Mouse (Mus musculus) layer of hippocampus, adult 8-10 months (tissue): ENCODE results near the gene Slc17a5. TPM values are rescaled to one million over a fixed set of nuclear protein-coding genes. Genes with fewer than 3 reads are reported as not detected.

Experiments used
- DNase-seq, 2 experiments: peaks; one replicate each; pipeline ENCODE4 v3.0.0; 2022; ENCODE audit warnings: low spot score in 2 of 2
- total RNA-seq, 4 experiments: library from RNA; stranded (reverse); gene quantifications; 2 replicates each; pipeline ENCODE4 v1.2.4; 2022

Slc17a5 gene
- total RNA-seq, 4 experiments from 2014 or later: 20.0 to 22.5 (median 20.9) TPM

- DNase-seq: no peak
These were observed 28.4 kb downstream of the Slc17a5 start for GRCm38 (mm10) chr9:78559479-78559878.

DNA sequence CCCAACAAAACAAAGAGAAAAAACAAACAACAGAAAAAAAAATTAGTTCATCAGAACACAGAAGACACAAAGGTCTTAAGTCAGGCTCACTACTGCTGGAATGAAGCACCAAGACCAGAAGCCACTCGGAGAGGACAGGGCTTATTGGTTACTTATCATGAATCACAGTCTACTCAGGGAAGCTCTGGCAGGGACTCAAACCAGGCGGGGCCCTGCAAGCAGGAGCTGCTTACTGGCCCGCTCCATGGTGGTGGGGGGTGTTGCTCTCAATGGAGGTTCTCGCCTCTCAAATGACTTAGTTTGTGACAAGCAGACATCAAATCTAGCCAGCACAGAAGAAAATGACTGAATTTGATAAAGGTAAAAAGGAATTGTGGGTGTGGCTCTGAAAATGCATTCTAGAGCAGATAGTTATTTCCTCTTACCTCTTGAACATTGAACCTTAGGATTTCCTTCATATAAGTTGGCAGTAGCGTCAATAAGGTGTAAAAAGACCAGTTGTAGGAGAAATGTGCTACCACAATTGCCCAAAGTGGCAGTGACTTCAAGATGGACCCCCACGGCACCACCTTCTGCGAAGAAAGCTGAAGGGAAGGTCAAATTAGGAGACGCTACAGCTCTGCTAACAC is 29.1 kb downstream of the Slc17a5 start:
- no peak for DNase-seq

DNA sequence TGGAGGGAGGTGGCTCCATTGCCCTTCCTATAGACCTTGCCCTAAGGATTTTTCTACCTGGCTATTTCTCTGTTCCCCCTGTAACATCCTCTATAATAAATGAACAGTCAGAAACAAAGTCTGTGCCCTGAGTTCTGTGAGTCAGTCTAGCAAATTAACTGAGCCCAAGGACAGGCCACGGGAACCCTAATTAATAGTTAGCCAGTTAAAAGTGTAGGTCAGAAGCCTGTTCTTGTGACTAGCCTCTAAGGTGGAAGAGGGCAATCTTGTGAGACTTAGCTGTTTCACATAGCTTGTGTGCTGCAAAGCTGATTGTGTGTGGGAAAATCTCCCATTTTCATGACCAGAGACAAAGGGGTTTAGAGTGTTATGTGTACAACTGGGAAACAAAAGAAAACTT is 30.8 kb downstream of the Slc17a5 start:
- no peak for DNase-seq

DNA sequence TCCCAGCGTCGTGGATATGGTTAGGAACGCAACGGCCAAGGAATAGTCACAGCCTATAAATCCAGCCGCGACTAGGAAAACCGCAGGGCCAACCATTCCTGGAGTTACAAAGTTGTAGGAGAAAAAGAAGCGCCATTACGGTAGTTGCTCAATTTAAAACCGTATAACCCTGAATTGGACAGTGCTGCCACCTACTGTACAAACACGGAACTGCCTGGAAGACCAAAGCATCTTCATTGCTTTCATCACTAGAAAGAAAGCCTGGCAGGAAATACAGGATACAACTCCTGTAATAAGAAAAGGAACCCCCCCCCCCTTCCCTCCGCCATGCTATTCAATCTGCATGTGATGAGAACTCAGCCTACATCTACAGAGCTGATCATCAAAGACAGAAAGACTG is 34.9 kb downstream of the Slc17a5 start:
- peak; percentile 45 to 83 for DNase-seq

DNA sequence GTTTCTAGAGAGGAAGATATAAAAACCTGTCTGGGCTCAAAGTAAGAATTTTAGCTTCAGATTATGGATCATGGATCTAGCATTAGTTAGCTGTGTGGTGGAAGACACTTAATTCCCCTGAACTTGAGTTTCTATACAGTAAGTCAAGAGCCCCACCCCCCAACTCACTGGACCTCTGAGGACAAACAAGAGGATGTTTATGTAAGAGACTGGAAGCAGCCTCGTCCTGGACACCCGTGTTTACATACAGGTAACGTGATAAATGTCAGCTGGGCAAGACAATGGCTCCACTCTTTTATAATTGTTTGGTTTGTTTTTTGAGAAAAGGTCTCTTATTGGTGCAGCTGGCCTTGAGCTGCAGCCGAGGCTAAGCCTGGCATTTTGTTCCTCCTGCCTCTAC is 36.1 kb downstream of the Slc17a5 start:
- DNase-seq: no peak

GRCm38 (mm10) chr9:78547742-78548141 is 40.1 kb downstream of the Slc17a5 start:
- DNase-seq: no peak

- peak in 1 of 2 experiments; percentile 14 for DNase-seq
These were observed 40.9 kb downstream of the Slc17a5 start for GRCm38 (mm10) chr9:78546944-78547343.

- DNase-seq: no peak
These were observed 46.1 kb downstream of the Slc17a5 start for GRCm38 (mm10) chr9:78541758-78542157.

DNA sequence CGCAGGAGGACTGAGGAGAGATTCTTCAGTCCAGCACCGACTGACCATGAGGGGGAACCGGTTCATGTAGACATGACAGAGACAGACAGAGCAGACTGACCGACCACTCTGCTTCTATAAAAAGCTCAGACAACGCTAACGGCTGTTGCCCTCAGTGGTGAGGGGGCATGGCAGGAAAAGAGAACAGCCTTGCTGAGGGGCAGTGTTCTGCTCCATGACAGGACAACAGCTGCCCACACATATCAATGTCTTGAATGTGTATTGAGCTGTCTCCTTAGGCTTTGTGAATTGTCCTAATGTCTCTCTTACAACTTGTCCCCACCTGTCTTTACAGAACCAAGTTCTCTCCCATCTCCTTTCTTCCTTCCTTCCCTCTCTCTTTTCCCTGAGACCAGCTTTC is 49.4 kb downstream of the Slc17a5 start:
- no peak for DNase-seq

DNA sequence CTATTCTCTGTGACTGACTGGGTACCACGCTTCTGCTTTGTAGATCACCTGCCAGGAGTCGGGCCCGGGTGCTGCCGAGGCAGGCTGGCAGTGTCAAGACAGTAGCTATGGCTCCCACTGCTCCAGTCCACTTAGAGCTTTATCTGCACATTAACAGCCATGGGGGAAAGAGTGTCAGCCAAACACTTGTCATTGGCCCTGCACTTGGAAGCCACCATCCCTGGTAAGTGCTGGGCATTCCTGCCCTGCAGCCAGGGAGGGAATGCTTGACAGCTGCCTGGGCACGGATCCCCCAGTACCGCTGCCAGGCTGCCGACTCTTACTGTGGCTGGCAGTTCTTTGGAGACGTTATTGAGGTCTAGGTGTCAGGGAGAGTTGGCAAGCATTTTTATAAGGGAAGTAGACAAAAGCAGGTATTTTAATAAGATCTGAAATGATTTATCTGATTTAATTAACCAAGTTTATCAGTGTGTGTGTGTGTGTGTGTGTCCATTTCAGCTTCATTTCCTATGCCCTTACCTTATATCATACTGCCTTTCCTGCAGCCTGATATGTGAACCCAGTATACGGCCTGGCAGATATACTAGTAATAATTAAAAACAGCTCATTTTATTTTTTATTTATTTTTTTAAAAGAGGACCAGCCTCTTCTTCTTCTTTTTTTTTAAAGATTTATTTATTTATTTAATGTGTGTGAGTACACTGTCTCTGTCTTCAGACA is 50.5 kb downstream of the Slc17a5 start:
- DNase-seq: no peak

- no peak for DNase-seq
These were observed 53.2 kb downstream of the Slc17a5 start for GRCm38 (mm10) chr9:78534606-78535005.

- no peak for DNase-seq
These were observed 54.4 kb downstream of the Slc17a5 start for GRCm38 (mm10) chr9:78533296-78533935.

- DNase-seq: no peak
These were observed 55.5 kb downstream of the Slc17a5 start for GRCm38 (mm10) chr9:78532341-78532819.

GRCm38 (mm10) chr9:78531816-78532215 is 56.0 kb downstream of the Slc17a5 start:
- no peak for DNase-seq

- DNase-seq: peak; percentile 48 to 75
These were observed 60.0 kb downstream of the Slc17a5 start for GRCm38 (mm10) chr9:78527767-78528381.

DNA sequence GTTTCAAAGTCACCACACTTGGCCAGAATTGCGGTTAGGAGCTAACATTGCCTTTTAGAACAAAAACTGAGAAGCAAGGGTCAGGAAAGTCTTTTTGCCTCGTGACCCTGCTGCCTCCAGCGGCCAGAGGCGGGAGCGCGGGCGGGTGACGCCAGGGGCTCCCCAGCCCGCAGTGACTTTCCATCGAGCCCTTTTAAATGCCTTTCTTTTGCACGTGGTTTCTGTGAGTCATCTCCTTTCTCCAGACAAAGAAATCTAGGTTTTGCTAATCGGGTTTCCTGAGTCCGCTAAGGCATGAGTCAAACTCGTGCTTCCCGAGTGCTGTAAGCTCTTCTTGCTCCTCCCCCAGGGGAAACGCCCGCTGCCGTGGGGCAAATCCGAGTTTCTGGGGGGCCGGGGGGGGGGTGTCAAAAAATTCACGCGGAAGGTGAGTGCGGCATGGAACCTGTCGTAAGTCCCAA is 60.5 kb downstream of the Slc17a5 start:
- peak; percentile 22 to 34 for DNase-seq

GRCm38 (mm10) chr9:78526206-78526605 is 61.6 kb downstream of the Slc17a5 start:
- no peak for DNase-seq

DNA sequence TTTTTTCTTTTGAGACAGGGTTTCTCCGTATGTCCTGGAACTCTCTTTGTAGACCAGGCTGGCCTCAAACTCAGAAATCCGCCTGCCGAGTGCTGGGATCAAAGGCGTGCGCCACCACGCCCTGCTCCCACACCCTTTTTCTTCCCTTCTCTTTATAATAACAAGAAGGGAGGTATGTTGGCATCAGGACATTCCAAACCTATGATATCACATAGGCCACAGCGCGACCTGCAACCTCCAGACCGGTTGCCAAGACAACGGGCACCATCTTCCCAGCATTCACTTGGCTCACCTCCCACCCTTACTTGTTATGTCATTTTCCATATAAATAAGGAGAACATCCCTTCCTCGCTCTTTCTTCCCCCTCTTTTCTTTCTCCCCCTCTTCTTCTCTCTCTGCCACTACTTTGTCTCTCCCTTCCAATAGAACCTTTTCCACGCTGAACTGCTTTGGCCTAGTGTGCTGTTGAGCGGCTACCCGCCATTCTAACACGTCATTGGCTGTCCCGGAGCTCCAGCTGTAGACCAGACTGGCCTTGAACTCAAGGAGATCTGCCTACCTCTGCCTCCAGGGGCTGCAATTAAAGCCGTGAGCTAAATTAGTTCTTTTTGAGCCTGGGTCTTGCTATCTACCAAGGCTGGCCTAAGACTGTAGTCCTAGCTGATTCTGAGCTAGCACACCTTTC is 62.2 kb downstream of the Slc17a5 start:
- DNase-seq: no peak

GRCm38 (mm10) chr9:78521689-78522088 is 66.2 kb downstream of the Slc17a5 start:
- no peak for DNase-seq

- DNase-seq: peak in 1 of 2 experiments; percentile 29
These were observed 66.8 kb downstream of the Slc17a5 start for GRCm38 (mm10) chr9:78520780-78521601.
